Mouse (Mus musculus): ENCODE measurements around the gene Plvap. TPM values are rescaled to one million over a fixed set of nuclear protein-coding genes. Genes with fewer than 3 reads are reported as not detected.

Plvap gene
- polyA plus RNA-seq, 1 experiment from 2014 or later = 6.8 TPM

- Histone ChIP-seq H3K27me3 (replicated peaks; ENCODE audit: control insufficient read depth, insufficient read depth, low read length) (no peaks in the 10 kb centered on the region), H3K9me3 (replicated peaks; ENCODE audit: control insufficient read depth, low read length) (no peaks in the 10 kb centered on the region), H3K4me2 (ENCODE audit: low read length) (no peak overlapping the region), H3K36me3 (ENCODE audit: control insufficient read depth, insufficient read depth, low read length) (peaks cover 14% of the 10 kb centered on the region; the same call in 1 of the 2 replicates), H3K4me1 (ENCODE audit: control insufficient read depth, insufficient read depth, low read length) (no peaks in the 10 kb centered on the region), H3K27ac (ENCODE audit: low read depth, low read length) (no peak overlapping the region), H3K4me3 (ENCODE audit: low read depth, low read length) (no peak overlapping the region), H3K9ac (ENCODE audit: low read length) (no peak overlapping the region)
- ATAC-seq = no peak
- 30% methylated on average over 15 of the region's 15 CpGs for WGBS
- no peak for DNase-seq (ENCODE audit: low spot score)
Measured at GRCm38 (mm10) chr8:71497881-71498501, 13.6 kb downstream of the Plvap start.

GRCm38 (mm10) chr8:71497077-71497645 is 14.4 kb downstream of the Plvap start:
- ATAC-seq (no peak), DNase-seq (ENCODE audit: low spot score) (no peak)
- Histone ChIP-seq H3K36me3 (ENCODE audit: control insufficient read depth, insufficient read depth, low read length) (peaks cover 22% of the 10 kb centered on the region), H3K9ac (ENCODE audit: low read length) (no peak overlapping the region), H3K9me3 (replicated peaks; ENCODE audit: control insufficient read depth, low read length) (no peaks in the 10 kb centered on the region), H3K4me2 (ENCODE audit: low read length) (no peak overlapping the region), H3K27ac (ENCODE audit: low read depth, low read length) (no peak overlapping the region), H3K4me3 (ENCODE audit: low read depth, low read length) (no peak overlapping the region), H3K4me1 (ENCODE audit: control insufficient read depth, insufficient read depth, low read length) (no peaks in the 10 kb centered on the region), H3K27me3 (replicated peaks; ENCODE audit: control insufficient read depth, insufficient read depth, low read length) (no peaks in the 10 kb centered on the region)
- 93% methylated on average over 1 of the region's 1 CpGs for WGBS

GRCm38 (mm10) chr8:71496481-71496880 is 15.1 kb downstream of the Plvap start:
- ATAC-seq = no peak
- no peak overlapping the region for H3K4me3 ChIP-seq (ENCODE audit: low read depth, low read length)
- no peaks in the 10 kb centered on the region for H3K27me3 ChIP-seq (replicated peaks; ENCODE audit: control insufficient read depth, insufficient read depth, low read length)
- no peaks in the 10 kb centered on the region for H3K4me1 ChIP-seq (ENCODE audit: control insufficient read depth, insufficient read depth, low read length)
- no peak for DNase-seq (ENCODE audit: low spot score)
- WGBS = 67% methylated on average over 11 of the region's 11 CpGs
- no peak overlapping the region for H3K4me2 ChIP-seq (ENCODE audit: low read length)
- H3K36me3 ChIP-seq (ENCODE audit: control insufficient read depth, insufficient read depth, low read length) = peaks cover 29% of the 10 kb centered on the region
- H3K27ac ChIP-seq (ENCODE audit: low read depth, low read length) = no peak overlapping the region
- H3K9ac ChIP-seq (ENCODE audit: low read length) = no peak overlapping the region
- H3K9me3 ChIP-seq (replicated peaks; ENCODE audit: control insufficient read depth, low read length) = no peaks in the 10 kb centered on the region

- no peaks in the 10 kb centered on the region for H3K27me3 ChIP-seq (replicated peaks; ENCODE audit: control insufficient read depth, insufficient read depth, low read length)
- no peak overlapping the region for H3K27ac ChIP-seq (ENCODE audit: low read depth, low read length)
- H3K4me1 ChIP-seq (ENCODE audit: control insufficient read depth, insufficient read depth, low read length) = no peaks in the 10 kb centered on the region
- H3K9ac ChIP-seq (ENCODE audit: low read length) = no peak overlapping the region
- ATAC-seq = no peak
- no peak overlapping the region for H3K4me2 ChIP-seq (ENCODE audit: low read length)
- H3K9me3 ChIP-seq (replicated peaks; ENCODE audit: control insufficient read depth, low read length) = no peaks in the 10 kb centered on the region
- DNase-seq (ENCODE audit: low spot score) = no peak
- 82% methylated on average over 5 of the region's 5 CpGs for WGBS
- H3K4me3 ChIP-seq (ENCODE audit: low read depth, low read length) = no peak overlapping the region
- H3K36me3 ChIP-seq (ENCODE audit: control insufficient read depth, insufficient read depth, low read length) = peaks cover 36% of the 10 kb centered on the region
Measured at GRCm38 (mm10) chr8:71495811-71496210, 15.7 kb downstream of the Plvap start.

- 26% methylated on average over 15 of the region's 16 CpGs for WGBS
- Histone ChIP-seq H3K4me3 (ENCODE audit: low read depth, low read length) (no peak overlapping the region), H3K4me1 (ENCODE audit: control insufficient read depth, insufficient read depth, low read length) (no peaks in the 10 kb centered on the region), H3K27ac (ENCODE audit: low read depth, low read length) (no peak overlapping the region), H3K27me3 (replicated peaks; ENCODE audit: control insufficient read depth, insufficient read depth, low read length) (no peaks in the 10 kb centered on the region), H3K9me3 (replicated peaks; ENCODE audit: control insufficient read depth, low read length) (no peaks in the 10 kb centered on the region), H3K4me2 (ENCODE audit: low read length) (0 out of 2 replicates have a peak overlapping the region, but pooled peaks have one; percentile 4), H3K36me3 (ENCODE audit: control insufficient read depth, insufficient read depth, low read length) (peaks cover 42% of the 10 kb centered on the region), H3K9ac (ENCODE audit: low read length) (no peak overlapping the region; the same call in 1 of the 2 replicates)
- DNase-seq (ENCODE audit: low spot score) (peak; percentile 88), ATAC-seq (peak; percentile 71)
Measured at GRCm38 (mm10) chr8:71495039-71495438, 16.5 kb downstream of the Plvap start.

- ATAC-seq (peak; percentile 86), DNase-seq (ENCODE audit: low spot score) (peak; percentile 97)
- Histone ChIP-seq H3K27me3 (replicated peaks; ENCODE audit: control insufficient read depth, insufficient read depth, low read length) (no peaks in the 10 kb centered on the region), H3K36me3 (ENCODE audit: control insufficient read depth, insufficient read depth, low read length) (peaks cover 44% of the 10 kb centered on the region), H3K4me1 (ENCODE audit: control insufficient read depth, insufficient read depth, low read length) (peaks cover 12% of the 10 kb centered on the region), H3K4me3 (ENCODE audit: low read depth, low read length) (peak overlapping the region; percentile 72), H3K27ac (ENCODE audit: low read depth, low read length) (no peak overlapping the region), H3K9me3 (replicated peaks; ENCODE audit: control insufficient read depth, low read length) (no peaks in the 10 kb centered on the region), H3K4me2 (ENCODE audit: low read length) (peak overlapping the region; percentile 99), H3K9ac (ENCODE audit: low read length) (peak overlapping the region; percentile 70)
- WGBS = under 1% methylated on average over 22 of the region's 22 CpGs
Measured at GRCm38 (mm10) chr8:71488454-71488853, 23.1 kb downstream of the Plvap start.

- under 1% methylated on average over 33 of the region's 33 CpGs for WGBS
- Histone ChIP-seq H3K4me2 (ENCODE audit: low read length) (peak within 1 kb of the TSS; percentile 99), H3K4me1 (ENCODE audit: control insufficient read depth, insufficient read depth, low read length) (peaks cover 12% of the 10 kb centered on the region), H3K9me3 (replicated peaks; ENCODE audit: control insufficient read depth, low read length) (no peaks in the 10 kb centered on the region), H3K4me3 (ENCODE audit: low read depth, low read length) (peak within 1 kb of the TSS; percentile 72), H3K9ac (ENCODE audit: low read length) (peak within 1 kb of the TSS; percentile 72), H3K27me3 (replicated peaks; ENCODE audit: control insufficient read depth, insufficient read depth, low read length) (no peaks in the 10 kb centered on the region), H3K36me3 (ENCODE audit: control insufficient read depth, insufficient read depth, low read length) (peaks cover 44% of the 10 kb centered on the region), H3K27ac (ENCODE audit: low read depth, low read length) (peak within 1 kb of the TSS; percentile 70)
- peak; percentile 82 for DNase-seq (ENCODE audit: low spot score)
- ATAC-seq = peak; percentile 38
Measured at GRCm38 (mm10) chr8:71487691-71488445, 23.7 kb downstream of the Plvap start, which contains the start of gene Gtpbp3. TSS of gene Gtpbp3 (plus strand) at chr8:71488103.

GRCm38 (mm10) chr8:71486136-71486529 is 25.4 kb downstream of the Plvap start:
- Histone ChIP-seq H3K27me3 (replicated peaks; ENCODE audit: control insufficient read depth, insufficient read depth, low read length) (no peaks in the 10 kb centered on the region), H3K9ac (ENCODE audit: low read length) (peak overlapping the region; percentile 97; the same call in 1 of the 2 replicates), H3K4me3 (ENCODE audit: low read depth, low read length) (peak overlapping the region; percentile 88), H3K9me3 (replicated peaks; ENCODE audit: control insufficient read depth, low read length) (no peaks in the 10 kb centered on the region), H3K4me1 (ENCODE audit: control insufficient read depth, insufficient read depth, low read length) (peaks cover 12% of the 10 kb centered on the region), H3K4me2 (ENCODE audit: low read length) (peak overlapping the region; percentile 83), H3K36me3 (ENCODE audit: control insufficient read depth, insufficient read depth, low read length) (peaks cover 43% of the 10 kb centered on the region), H3K27ac (ENCODE audit: low read depth, low read length) (peak overlapping the region; percentile 24; the same call in 1 of the 2 replicates)
- ATAC-seq (no peak), DNase-seq (ENCODE audit: low spot score) (no peak)
- 6% methylated on average over 7 of the region's 7 CpGs for WGBS
